Mouse (Mus musculus): ENCODE data around the gene Dph6. TPM values are rescaled to one million over a fixed set of nuclear protein-coding genes. Genes with fewer than 3 reads are reported as not detected.
A peak's percentile ranks its signal among the peaks of the same experiment; 100 is the strongest.

The Dph6 gene
- polyA plus RNA-seq, 1 experiment from 2014 or later: 16.1 TPM

GRCm38 (mm10) chr2:114599793-114600192, 55.0 kb downstream of the Dph6 start:
- Histone ChIP-seq H3K4me2 (ENCODE audit: low read length) (no peak overlapping the region), H3K4me1 (ENCODE audit: control insufficient read depth, insufficient read depth, low read length) (no peaks in the 10 kb centered on the region), H3K27ac (ENCODE audit: low read depth, low read length) (no peak overlapping the region), H3K36me3 (ENCODE audit: control insufficient read depth, insufficient read depth, low read length) (no peaks in the 10 kb centered on the region), H3K9me3 (replicated peaks; ENCODE audit: control insufficient read depth, low read length) (no peaks in the 10 kb centered on the region), H3K27me3 (replicated peaks; ENCODE audit: control insufficient read depth, insufficient read depth, low read length) (no peaks in the 10 kb centered on the region), H3K9ac (ENCODE audit: low read length) (no peak overlapping the region), H3K4me3 (ENCODE audit: low read depth, low read length) (no peak overlapping the region)
- 83% methylated on average over 2 of the region's 2 CpGs for whole genome bisulfite sequencing
- DNase-seq (ENCODE audit: low spot score) (no peak), ATAC-seq (no peak)

- H3K27ac ChIP-seq (ENCODE audit: low read depth, low read length): no peak overlapping the region
- 94% methylated on average over 5 of the region's 5 CpGs for WGBS
- no peaks in the 10 kb centered on the region for H3K36me3 ChIP-seq (ENCODE audit: control insufficient read depth, insufficient read depth, low read length)
- H3K9me3 ChIP-seq (replicated peaks; ENCODE audit: control insufficient read depth, low read length): no peaks in the 10 kb centered on the region
- ATAC-seq (no peak), DNase-seq (ENCODE audit: low spot score) (no peak)
- H3K9ac ChIP-seq (ENCODE audit: low read length): no peak overlapping the region
- H3K4me2 ChIP-seq (ENCODE audit: low read length): no peak overlapping the region
- no peaks in the 10 kb centered on the region for H3K4me1 ChIP-seq (ENCODE audit: control insufficient read depth, insufficient read depth, low read length)
- H3K27me3 ChIP-seq (replicated peaks; ENCODE audit: control insufficient read depth, insufficient read depth, low read length): no peaks in the 10 kb centered on the region
- no peak overlapping the region for H3K4me3 ChIP-seq (ENCODE audit: low read depth, low read length)
Measured at GRCm38 (mm10) chr2:114593393-114593792, 61.4 kb downstream of the Dph6 start.

GRCm38 (mm10) chr2:114580714-114581113, 74.0 kb downstream of the Dph6 start:
- no peaks in the 10 kb centered on the region for H3K9me3 ChIP-seq (replicated peaks; ENCODE audit: control insufficient read depth, low read length)
- H3K4me3 ChIP-seq (ENCODE audit: low read depth, low read length): no peak overlapping the region
- no peak overlapping the region for H3K9ac ChIP-seq (ENCODE audit: low read length)
- H3K36me3 ChIP-seq (ENCODE audit: control insufficient read depth, insufficient read depth, low read length): no peaks in the 10 kb centered on the region
- no peaks in the 10 kb centered on the region for H3K27me3 ChIP-seq (replicated peaks; ENCODE audit: control insufficient read depth, insufficient read depth, low read length)
- no peak for DNase-seq (ENCODE audit: low spot score)
- WGBS: 95% methylated on average over 2 of the region's 2 CpGs
- no peaks in the 10 kb centered on the region for H3K4me1 ChIP-seq (ENCODE audit: control insufficient read depth, insufficient read depth, low read length)
- H3K4me2 ChIP-seq (ENCODE audit: low read length): no peak overlapping the region
- no peak overlapping the region for H3K27ac ChIP-seq (ENCODE audit: low read depth, low read length)
- no peak for ATAC-seq

GRCm38 (mm10) chr2:114543000-114543622, 111.7 kb downstream of the Dph6 start:
- Histone ChIP-seq H3K4me1 (ENCODE audit: control insufficient read depth, insufficient read depth, low read length) (no peaks in the 10 kb centered on the region), H3K27me3 (replicated peaks; ENCODE audit: control insufficient read depth, insufficient read depth, low read length) (no peaks in the 10 kb centered on the region), H3K27ac (ENCODE audit: low read depth, low read length) (no peak overlapping the region; the same call in 1 of the 2 replicates), H3K4me3 (ENCODE audit: low read depth, low read length) (no peak overlapping the region), H3K9me3 (replicated peaks; ENCODE audit: control insufficient read depth, low read length) (no peaks in the 10 kb centered on the region), H3K9ac (ENCODE audit: low read length) (no peak overlapping the region), H3K4me2 (ENCODE audit: low read length) (no peak overlapping the region), H3K36me3 (ENCODE audit: control insufficient read depth, insufficient read depth, low read length) (no peaks in the 10 kb centered on the region)
- ATAC-seq (no peak), DNase-seq (ENCODE audit: low spot score) (no peak)
- 92% methylated on average over 2 of the region's 2 CpGs for WGBS

- ATAC-seq: no peak
- Histone ChIP-seq H3K36me3 (ENCODE audit: control insufficient read depth, insufficient read depth, low read length) (no peaks in the 10 kb centered on the region), H3K4me2 (ENCODE audit: low read length) (no peak overlapping the region), H3K27ac (ENCODE audit: low read depth, low read length) (no peak overlapping the region), H3K9ac (ENCODE audit: low read length) (no peak overlapping the region), H3K9me3 (replicated peaks; ENCODE audit: control insufficient read depth, low read length) (no peaks in the 10 kb centered on the region), H3K4me1 (ENCODE audit: control insufficient read depth, insufficient read depth, low read length) (no peaks in the 10 kb centered on the region), H3K4me3 (ENCODE audit: low read depth, low read length) (no peak overlapping the region), H3K27me3 (replicated peaks; ENCODE audit: control insufficient read depth, insufficient read depth, low read length) (no peaks in the 10 kb centered on the region)
- peak; percentile 22 for DNase-seq (ENCODE audit: low spot score)
- 20% methylated on average over 2 of the region's 2 CpGs for WGBS
Measured at GRCm38 (mm10) chr2:114542325-114542724, 112.4 kb downstream of the Dph6 start.

GRCm38 (mm10) chr2:114540416-114540815, 114.3 kb downstream of the Dph6 start:
- H3K4me3 ChIP-seq (ENCODE audit: low read depth, low read length): no peak overlapping the region
- no peaks in the 10 kb centered on the region for H3K27me3 ChIP-seq (replicated peaks; ENCODE audit: control insufficient read depth, insufficient read depth, low read length)
- no peak for DNase-seq (ENCODE audit: low spot score)
- H3K4me1 ChIP-seq (ENCODE audit: control insufficient read depth, insufficient read depth, low read length): no peaks in the 10 kb centered on the region
- H3K9ac ChIP-seq (ENCODE audit: low read length): no peak overlapping the region
- 94% methylated on average over 6 of the region's 6 CpGs for WGBS
- H3K36me3 ChIP-seq (ENCODE audit: control insufficient read depth, insufficient read depth, low read length): no peaks in the 10 kb centered on the region
- H3K4me2 ChIP-seq (ENCODE audit: low read length): no peak overlapping the region
- no peak for ATAC-seq
- H3K27ac ChIP-seq (ENCODE audit: low read depth, low read length): no peak overlapping the region
- no peaks in the 10 kb centered on the region for H3K9me3 ChIP-seq (replicated peaks; ENCODE audit: control insufficient read depth, low read length)

- DNase-seq (ENCODE audit: low spot score) (no peak), ATAC-seq (no peak)
- H3K4me3 ChIP-seq (ENCODE audit: low read depth, low read length): no peak overlapping the region
- no peak overlapping the region for H3K27ac ChIP-seq (ENCODE audit: low read depth, low read length)
- H3K4me1 ChIP-seq (ENCODE audit: control insufficient read depth, insufficient read depth, low read length): no peaks in the 10 kb centered on the region
- no peaks in the 10 kb centered on the region for H3K36me3 ChIP-seq (ENCODE audit: control insufficient read depth, insufficient read depth, low read length)
- H3K4me2 ChIP-seq (ENCODE audit: low read length): no peak overlapping the region
- H3K27me3 ChIP-seq (replicated peaks; ENCODE audit: control insufficient read depth, insufficient read depth, low read length): no peaks in the 10 kb centered on the region
- no peak overlapping the region for H3K9ac ChIP-seq (ENCODE audit: low read length)
- WGBS: 64% methylated on average over 1 of the region's 1 CpGs
- no peaks in the 10 kb centered on the region for H3K9me3 ChIP-seq (replicated peaks; ENCODE audit: control insufficient read depth, low read length)
Measured at GRCm38 (mm10) chr2:114536032-114536431, 118.7 kb downstream of the Dph6 start.

GRCm38 (mm10) chr2:114531010-114531756, 123.6 kb downstream of the Dph6 start:
- no peaks in the 10 kb centered on the region for H3K9me3 ChIP-seq (replicated peaks; ENCODE audit: control insufficient read depth, low read length)
- WGBS: 87% methylated on average over 5 of the region's 5 CpGs
- H3K27ac ChIP-seq (ENCODE audit: low read depth, low read length): no peak overlapping the region
- H3K4me2 ChIP-seq (ENCODE audit: low read length): no peak overlapping the region
- no peaks in the 10 kb centered on the region for H3K36me3 ChIP-seq (ENCODE audit: control insufficient read depth, insufficient read depth, low read length)
- ATAC-seq (no peak), DNase-seq (ENCODE audit: low spot score) (no peak)
- no peaks in the 10 kb centered on the region for H3K27me3 ChIP-seq (replicated peaks; ENCODE audit: control insufficient read depth, insufficient read depth, low read length)
- H3K4me3 ChIP-seq (ENCODE audit: low read depth, low read length): no peak overlapping the region
- H3K4me1 ChIP-seq (ENCODE audit: control insufficient read depth, insufficient read depth, low read length): no peaks in the 10 kb centered on the region
- H3K9ac ChIP-seq (ENCODE audit: low read length): no peak overlapping the region

- peak; percentile 44; the same call in 1 of the 2 replicates for ATAC-seq
- no peaks in the 10 kb centered on the region for H3K36me3 ChIP-seq (ENCODE audit: control insufficient read depth, insufficient read depth, low read length)
- 65% methylated on average over 5 of the region's 5 CpGs for WGBS
- H3K27me3 ChIP-seq (replicated peaks; ENCODE audit: control insufficient read depth, insufficient read depth, low read length): no peaks in the 10 kb centered on the region
- no peaks in the 10 kb centered on the region for H3K4me1 ChIP-seq (ENCODE audit: control insufficient read depth, insufficient read depth, low read length)
- DNase-seq (ENCODE audit: low spot score): peak; percentile 49
- H3K9ac ChIP-seq (ENCODE audit: low read length): no peak overlapping the region
- H3K9me3 ChIP-seq (replicated peaks; ENCODE audit: control insufficient read depth, low read length): no peaks in the 10 kb centered on the region
- no peak overlapping the region for H3K27ac ChIP-seq (ENCODE audit: low read depth, low read length)
- no peak overlapping the region for H3K4me3 ChIP-seq (ENCODE audit: low read depth, low read length)
- H3K4me2 ChIP-seq (ENCODE audit: low read length): no peak overlapping the region
Measured at GRCm38 (mm10) chr2:114520414-114520813, 134.3 kb downstream of the Dph6 start.
